ENCODE assay signal across 25 mouse cellular contexts in genomic region chr19:29135172-29135736, GRCm38 (mm10). TPM values are rescaled to one million over a fixed set of nuclear protein-coding genes. Genes with fewer than 3 reads are reported as not detected.
DNase-seq lines count a peak whose midpoint lies in the region; ATAC-seq and TF ChIP-seq lines count a peak whose summit lies in the region.
"Had no signal": no experiment of that assay in that cellular context is flagged by ENCODE, and none has a peak within 500 bp of the region (broad histone marks: within the 10 kb centered on the region; RNA-seq: fewer than 3 reads in every experiment).

No protein-coding gene starts in this region.

- H3K4me3 ChIP-seq in G1E (ENCODE audit: low read depth, low read length) = peak overlapping the region; percentile 44; the same call in 1 of the 2 replicates
- no peak overlapping the region for H3K4me3 ChIP-seq in liver, embryonic 11.5 days (ENCODE audit: low read depth, low read length)
- no peak overlapping the region for H3K4me3 ChIP-seq in liver, postnatal 0 days (ENCODE audit: low read depth, low read length)
- H3K4me3 ChIP-seq: embryonic facial prominence, embryonic 12.5 days; forebrain, embryonic 15.5 days; limb, embryonic 10.5 days had no signal

- peak; percentile 83 for TF ChIP-seq EP300 in liver, postnatal 0 days (IDR thresholded peaks at IDR 0.05; ENCODE audit: low read depth)

- peak overlapping the region; percentile 35 for H3K4me2 ChIP-seq in liver, embryonic 11.5 days
- no peak overlapping the region for H3K4me2 ChIP-seq in liver, postnatal 0 days (ENCODE audit: low read depth, low read length)
- H3K4me2 ChIP-seq: embryonic facial prominence, embryonic 12.5 days; forebrain, embryonic 15.5 days; hindbrain, embryonic 14.5 days had no signal

- peaks cover 92% of the 10 kb centered on the region for H3K36me3 ChIP-seq in G1E (replicated peaks)
- H3K36me3 ChIP-seq in liver, embryonic 11.5 days (ENCODE audit: control insufficient read depth, insufficient read depth, low read length) = peaks cover 26% of the 10 kb centered on the region
- peaks cover 72% of the 10 kb centered on the region for H3K36me3 ChIP-seq in liver, postnatal 0 days (replicated peaks; ENCODE audit: insufficient read depth, low read length)

- ATAC-seq in G1E (ENCODE audit: extremely low read depth, insufficient number of reproducible peaks, low FRiP score, poor library complexity, severe bottlenecking) = peak; percentile 60
- peak; percentile 88 for ATAC-seq in liver, embryonic 11.5 days (replicated peaks; ENCODE audit: low FRiP score)
- ATAC-seq in liver, postnatal 0 days = peak; percentile 32
- ATAC-seq: forebrain, embryonic 15.5 days; inflammation-experienced regulatory T-cells, adult 6 months had no signal

- H3K27ac ChIP-seq in liver, embryonic 11.5 days (ENCODE audit: low read depth, low read length) = peak overlapping the region; percentile 40; the same call in 1 of the 2 replicates
- H3K27ac ChIP-seq in liver, postnatal 0 days (ENCODE audit: low read depth) = peak overlapping the region; percentile 93
- H3K27ac ChIP-seq: embryonic facial prominence, embryonic 12.5 days; forebrain, embryonic 15.5 days; hindbrain, embryonic 14.5 days; limb, embryonic 10.5 days had no signal

- H3K27me3 ChIP-seq in G1E (ENCODE audit: insufficient read depth, low read length) = no peaks in the 10 kb centered on the region
- H3K27me3 ChIP-seq in liver, embryonic 11.5 days (replicated peaks; ENCODE audit: control insufficient read depth, insufficient read depth, low read length) = no peaks in the 10 kb centered on the region
- H3K27me3 ChIP-seq in liver, postnatal 0 days (ENCODE audit: insufficient read depth, low read length) = no peaks in the 10 kb centered on the region
- H3K27me3 ChIP-seq: CH12.LX; embryonic facial prominence, embryonic 12.5 days; forebrain, embryonic 15.5 days had no signal

- H3K4me1 ChIP-seq in G1E (ENCODE audit: insufficient read depth, low read depth, low read length) = peaks cover 68% of the 10 kb centered on the region
- peaks cover 28% of the 10 kb centered on the region for H3K4me1 ChIP-seq in liver, embryonic 11.5 days (replicated peaks; ENCODE audit: control insufficient read depth, insufficient read depth, low read length)
- H3K4me1 ChIP-seq in liver, postnatal 0 days (ENCODE audit: insufficient read depth) = peaks cover 12% of the 10 kb centered on the region
- H3K4me1 ChIP-seq: forebrain, embryonic 15.5 days; limb, embryonic 10.5 days had no signal

- WGBS in liver, embryonic 11.5 days = 50% methylated on average over 11 of the region's 11 CpGs
- WGBS in liver, postnatal 0 days (ENCODE audit: insufficient replicate concordance) = 53% methylated on average over 11 of the region's 11 CpGs

- DNase-seq in G1E (ENCODE audit: low spot score) = peak; percentile 60
- DNase-seq in c-Kit-positive CD71-positive TER-119-negative erythroid progenitor cells, embryonic 14.5 days (ENCODE audit: low read depth) = peak; percentile 51
- no peak for DNase-seq in liver, embryonic 11.5 days (ENCODE audit: low spot score)
- DNase-seq in liver, postnatal 0 days = no peak
- DNase-seq in frontal cortex, postnatal 36 days (ENCODE audit: low spot score in 2 of 2) = no peak
- no peak for DNase-seq in adrenal gland, adult 2 months
- no peak for DNase-seq in ovary, postnatal 36 days (ENCODE audit: low spot score)
- DNase-seq: adrenal gland, postnatal 36 days; cerebellum, adult 11-12 months; cerebellum, postnatal 10 days; gastrocnemius, postnatal 25 days; heart, postnatal 4 days; kidney, adult 18-20 months; layer of hippocampus, adult 9-11 months; lung, adult 18-20 months; lung, postnatal 10 days; midbrain, embryonic 14.5 days; right cerebral cortex, postnatal 25 days; spleen, adult 18-20 months had no signal

- peak overlapping the region; percentile 32; the same call in 1 of the 2 replicates for H3K9ac ChIP-seq in liver, embryonic 11.5 days (ENCODE audit: low read depth, low read length)
- peak overlapping the region; percentile 12 for H3K9ac ChIP-seq in liver, postnatal 0 days (replicated peaks)
- H3K9ac ChIP-seq: embryonic facial prominence, embryonic 12.5 days; forebrain, embryonic 15.5 days; hindbrain, embryonic 14.5 days had no signal

- no peak for TF ChIP-seq CTCF in G1E (IDR thresholded peaks at IDR 0.05; ENCODE audit: low read depth, low read length)
- no peak for TF ChIP-seq CTCF in liver, postnatal 0 days (IDR thresholded peaks at IDR 0.05; ENCODE audit: low read depth)

- no peaks in the 10 kb centered on the region for H3K9me3 ChIP-seq in G1E (replicated peaks)
- no peaks in the 10 kb centered on the region for H3K9me3 ChIP-seq in liver, embryonic 11.5 days (ENCODE audit: control insufficient read depth, low read length)
- H3K9me3 ChIP-seq in liver, postnatal 0 days (ENCODE audit: low read length) = no peaks in the 10 kb centered on the region
- H3K9me3 ChIP-seq: embryonic facial prominence, embryonic 12.5 days; forebrain, embryonic 15.5 days; limb, embryonic 10.5 days had no signal

RNA-seq across cellular contexts. Expression of gene Rcl1, which starts 34.1 kb away (rescaled TPM):
- 22.7 and 32.8 TPM in 2 replicates for total RNA-seq in G1E (2014; fragmentation: Nextera tagmentation)
- total RNA-seq in G1E (2017) = 47.1 and 49.5 TPM in 2 replicates
- 52.4 and 57.4 TPM in 2 replicates for polyA plus RNA-seq in G1E (2012)
- polyA plus RNA-seq in liver, embryonic 11.5 days (2014; fragmentation: Nextera tagmentation; extraction: Ambion mirVana) = 114 and 120 TPM in 2 replicates
- polyA plus RNA-seq in liver, postnatal 0 days (2015; fragmentation: Nextera tagmentation; extraction: Ambion mirVana) = 78.3 and 79.2 TPM in 2 replicates
- 10 to 100 TPM; 25.6 to 26.9 TPM for total RNA-seq in adrenal gland, adult 2 months (2021)
- 47.5 and 51.4 TPM in 2 replicates for polyA plus RNA-seq in adrenal gland, adult 2 months (2012; rRNA removed)

Comparison
In these comparisons a context has a peak if more than half of its experiments do, and no peak if none do; other contexts are left out.
1. ATAC-seq: peak in every context shown above with its lines; median percentile 88 in liver, embryonic 11.5 days; 60 in G1E; 32 in liver, postnatal 0 days.
2. DNase-seq: peak in G1E (single experiment) and c-Kit-positive CD71-positive TER-119-negative erythroid progenitor cells, embryonic 14.5 days (single experiment); none in liver, embryonic 11.5 days (single experiment), liver, postnatal 0 days (single experiment), frontal cortex, postnatal 36 days (0 of 2), adrenal gland, adult 2 months (single experiment) and ovary, postnatal 36 days (single experiment).